Mouse (Mus musculus): ENCODE measurements around the gene 4930523C07Rik. TPM values are rescaled to one million over a fixed set of nuclear protein-coding genes. Genes with fewer than 3 reads are reported as not detected.
A peak's percentile ranks its signal among the peaks of the same experiment; 100 is the strongest.

Gene 4930523C07Rik
- polyA plus RNA-seq, 1 experiment from 2014 or later, result 22.5 TPM

DNA sequence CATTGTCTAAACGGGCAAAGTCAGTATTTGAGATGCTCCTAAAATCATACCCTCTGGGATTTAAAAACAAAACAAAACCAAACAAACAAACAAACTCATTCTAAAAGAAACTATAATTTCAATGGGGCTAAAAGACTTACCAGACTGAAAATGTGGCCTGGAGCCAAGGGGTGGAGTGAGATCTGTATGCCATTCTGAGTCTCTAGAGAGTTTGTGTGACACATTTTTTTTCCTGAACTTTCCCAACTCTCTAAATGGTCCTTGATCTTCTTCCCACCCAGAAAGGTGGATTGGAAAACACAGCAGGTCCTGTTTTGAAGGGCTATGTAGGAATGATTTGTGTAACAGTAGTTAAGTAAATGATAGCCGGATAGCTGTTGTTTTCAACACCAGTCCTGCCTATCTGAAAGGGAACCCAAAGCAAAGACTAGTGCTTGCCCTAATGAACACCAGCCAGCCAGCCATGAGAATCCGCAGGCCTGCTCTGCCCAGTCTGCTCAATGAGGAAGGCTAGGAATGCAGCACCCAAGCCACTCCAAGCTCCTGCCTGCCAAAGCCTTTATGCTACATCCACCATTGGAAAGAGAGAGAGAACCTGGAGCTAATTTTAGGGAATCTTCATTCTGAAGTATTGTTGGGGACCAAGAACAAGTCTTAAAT is 1.0 kb downstream of the 4930523C07Rik start:
- H3K4me1 ChIP-seq (ENCODE audit: insufficient read depth, low read length), result peaks cover 9% of the 10 kb centered on the region; the same call in 1 of the 2 replicates
- no peaks in the 10 kb centered on the region for H3K9me3 ChIP-seq (ENCODE audit: low read length)
- WGBS, result 46% methylated on average over 3 of the region's 3 CpGs
- no peak for ATAC-seq (ENCODE audit: low FRiP score, low TSS enrichment)
- H3K27ac ChIP-seq (ENCODE audit: low read length), result 0 out of 2 replicates have a peak overlapping the region, but pooled peaks have one; percentile 5
- H3K4me3 ChIP-seq (ENCODE audit: low read length), result peak overlapping the region; percentile 61
- peak overlapping the region; percentile 76 for H3K9ac ChIP-seq (replicated peaks; ENCODE audit: low read length)
- no peaks in the 10 kb centered on the region for H3K36me3 ChIP-seq (ENCODE audit: insufficient read depth, low read length)
- no peaks in the 10 kb centered on the region for H3K27me3 ChIP-seq (ENCODE audit: insufficient read depth, low read length)
- peak overlapping the region; percentile 78 for H3K4me2 ChIP-seq (replicated peaks; ENCODE audit: low read depth, low read length)

DNA sequence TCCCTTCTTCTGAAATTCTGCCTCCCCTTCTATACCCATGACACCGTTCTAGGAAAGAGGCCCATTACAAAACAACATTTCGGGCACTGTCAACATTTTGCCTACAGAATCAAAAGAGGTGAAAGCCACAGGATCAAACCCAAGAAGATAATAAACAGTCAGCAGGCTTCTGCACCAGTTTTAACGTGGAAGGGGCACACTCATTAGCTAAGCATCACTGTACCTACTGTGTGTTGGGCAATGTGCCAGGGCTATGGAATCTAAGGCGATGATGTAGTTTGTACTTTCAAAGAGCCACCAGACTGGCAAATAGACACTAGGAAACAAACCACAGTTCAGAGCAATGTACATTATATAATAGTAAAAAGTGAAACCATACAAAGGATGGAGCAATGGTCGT is 1.8 kb downstream of the 4930523C07Rik start:
- H3K4me3 ChIP-seq (ENCODE audit: low read length), result peak overlapping the region; percentile 5; the same call in 1 of the 2 replicates
- H3K27ac ChIP-seq (ENCODE audit: low read length), result no peak overlapping the region
- peaks cover 9% of the 10 kb centered on the region; the same call in 1 of the 2 replicates for H3K4me1 ChIP-seq (ENCODE audit: insufficient read depth, low read length)
- no peaks in the 10 kb centered on the region for H3K27me3 ChIP-seq (ENCODE audit: insufficient read depth, low read length)
- ATAC-seq (ENCODE audit: low FRiP score, low TSS enrichment), result no peak
- H3K9me3 ChIP-seq (ENCODE audit: low read length), result no peaks in the 10 kb centered on the region
- WGBS, result 84% methylated on average over 5 of the region's 5 CpGs
- no peak overlapping the region for H3K9ac ChIP-seq (replicated peaks; ENCODE audit: low read length)
- no peaks in the 10 kb centered on the region for H3K36me3 ChIP-seq (ENCODE audit: insufficient read depth, low read length)
- peak overlapping the region; percentile 78 for H3K4me2 ChIP-seq (replicated peaks; ENCODE audit: low read depth, low read length)

DNA sequence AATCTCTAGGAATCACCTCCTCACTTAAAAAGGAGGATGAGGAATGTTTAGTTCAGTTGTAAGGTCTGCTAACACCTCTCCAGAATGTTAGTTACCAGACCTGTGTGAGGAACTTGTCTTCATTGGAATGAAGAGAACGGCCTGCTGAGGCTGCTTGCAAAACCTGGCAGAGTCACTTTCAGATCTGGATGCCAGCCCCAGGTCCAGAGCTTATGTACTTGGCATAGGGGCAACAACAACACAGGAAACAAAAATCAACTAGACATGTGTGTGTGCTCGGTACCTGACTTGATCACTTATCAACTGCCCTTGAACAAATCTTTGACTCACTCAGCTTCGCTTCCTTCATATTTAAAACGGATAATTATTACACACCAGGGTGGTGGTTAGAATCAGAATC is 2.6 kb downstream of the 4930523C07Rik start:
- Histone ChIP-seq H3K9ac (replicated peaks; ENCODE audit: low read length) (no peak overlapping the region), H3K27me3 (ENCODE audit: insufficient read depth, low read length) (no peaks in the 10 kb centered on the region), H3K4me1 (ENCODE audit: insufficient read depth, low read length) (peaks cover 9% of the 10 kb centered on the region; the same call in 1 of the 2 replicates), H3K36me3 (ENCODE audit: insufficient read depth, low read length) (no peaks in the 10 kb centered on the region), H3K27ac (ENCODE audit: low read length) (no peak overlapping the region), H3K4me2 (replicated peaks; ENCODE audit: low read depth, low read length) (peak overlapping the region; percentile 78), H3K4me3 (ENCODE audit: low read length) (0 out of 2 replicates have a peak overlapping the region, but pooled peaks have one; percentile 5), H3K9me3 (ENCODE audit: low read length) (no peaks in the 10 kb centered on the region)
- no peak for ATAC-seq (ENCODE audit: low FRiP score, low TSS enrichment)
- WGBS, result 85% methylated on average over 4 of the region's 4 CpGs

DNA sequence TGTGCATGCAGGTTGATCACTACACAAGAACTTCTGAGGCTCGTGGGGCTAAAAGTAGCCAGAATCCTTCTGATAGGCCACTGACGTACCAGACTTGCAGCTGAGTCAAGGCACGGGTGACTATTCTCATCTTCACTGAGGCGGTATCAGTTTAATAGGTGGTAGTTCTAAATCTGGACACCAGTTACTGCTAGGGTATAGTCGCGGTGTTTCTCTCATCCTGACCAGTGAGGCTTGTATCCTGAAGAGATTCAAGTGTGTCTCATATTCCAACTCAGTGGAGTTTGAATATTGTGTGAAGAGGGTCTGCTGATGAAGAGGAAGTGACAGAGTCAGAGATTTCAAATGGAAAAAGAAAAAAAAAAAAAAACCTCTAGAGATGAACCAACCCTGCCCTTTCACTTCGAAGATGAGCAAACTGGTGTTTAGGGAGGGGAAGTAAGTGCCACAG is 3.3 kb downstream of the 4930523C07Rik start:
- H3K36me3 ChIP-seq (ENCODE audit: insufficient read depth, low read length), result no peaks in the 10 kb centered on the region

GRCm38 (mm10) chr1:160049131-160049880 is 5.1 kb downstream of the 4930523C07Rik start:
- no peaks in the 10 kb centered on the region for H3K36me3 ChIP-seq (ENCODE audit: insufficient read depth, low read length)
- H3K9me3 ChIP-seq (ENCODE audit: low read length), result no peaks in the 10 kb centered on the region
- no peak overlapping the region for H3K9ac ChIP-seq (replicated peaks; ENCODE audit: low read length)
- H3K4me2 ChIP-seq (replicated peaks; ENCODE audit: low read depth, low read length), result no peak overlapping the region
- peaks cover 8% of the 10 kb centered on the region for H3K4me1 ChIP-seq (ENCODE audit: insufficient read depth, low read length)
- no peak for ATAC-seq (ENCODE audit: low FRiP score, low TSS enrichment)
- no peak overlapping the region for H3K4me3 ChIP-seq (ENCODE audit: low read length)
- H3K27ac ChIP-seq (ENCODE audit: low read length), result no peak overlapping the region
- no peaks in the 10 kb centered on the region for H3K27me3 ChIP-seq (ENCODE audit: insufficient read depth, low read length)
- WGBS, result 82% methylated on average over 5 of the region's 5 CpGs

More for the DNA sequence above, 3.3 kb downstream of the 4930523C07Rik start:
- Histone ChIP-seq H3K9me3 (ENCODE audit: low read length) (no peaks in the 10 kb centered on the region), H3K27ac (ENCODE audit: low read length) (no peak overlapping the region), H3K9ac (replicated peaks; ENCODE audit: low read length) (no peak overlapping the region), H3K4me1 (ENCODE audit: insufficient read depth, low read length) (peaks cover 9% of the 10 kb centered on the region; the same call in 1 of the 2 replicates), H3K27me3 (ENCODE audit: insufficient read depth, low read length) (no peaks in the 10 kb centered on the region), H3K4me2 (replicated peaks; ENCODE audit: low read depth, low read length) (no peak overlapping the region), H3K4me3 (ENCODE audit: low read length) (no peak overlapping the region)
- no peak for ATAC-seq (ENCODE audit: low FRiP score, low TSS enrichment)
- 81% methylated on average over 7 of the region's 7 CpGs for WGBS

DNA sequence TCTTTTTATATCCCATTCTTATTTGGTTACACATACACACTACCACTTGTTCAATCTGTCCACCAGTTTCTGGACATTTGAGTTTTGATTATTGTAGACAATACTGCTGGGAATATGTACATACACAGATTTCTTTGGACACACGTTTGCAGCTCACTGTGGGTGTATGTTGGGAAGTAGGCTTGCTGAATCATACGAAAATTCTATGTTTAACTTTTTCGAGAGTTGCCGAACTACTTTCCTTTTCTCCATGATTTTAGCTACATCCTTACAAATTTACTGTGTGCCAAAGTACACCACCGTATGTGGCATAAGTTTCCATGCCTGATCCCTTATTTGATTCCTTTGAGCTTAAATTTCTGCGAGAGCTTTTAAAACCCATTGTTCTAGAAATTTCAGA is 6.7 kb downstream of the 4930523C07Rik start:
- no peaks in the 10 kb centered on the region for H3K36me3 ChIP-seq (ENCODE audit: insufficient read depth, low read length)
- no peak for ATAC-seq (ENCODE audit: low FRiP score, low TSS enrichment)
- H3K4me3 ChIP-seq (ENCODE audit: low read length), result no peak overlapping the region
- peaks cover 8% of the 10 kb centered on the region for H3K4me1 ChIP-seq (ENCODE audit: insufficient read depth, low read length)
- H3K9ac ChIP-seq (replicated peaks; ENCODE audit: low read length), result no peak overlapping the region
- no peak overlapping the region for H3K27ac ChIP-seq (ENCODE audit: low read length)
- no peaks in the 10 kb centered on the region for H3K27me3 ChIP-seq (ENCODE audit: insufficient read depth, low read length)
- H3K4me2 ChIP-seq (replicated peaks; ENCODE audit: low read depth, low read length), result no peak overlapping the region
- WGBS, result 92% methylated on average over 6 of the region's 6 CpGs
- H3K9me3 ChIP-seq (ENCODE audit: low read length), result no peaks in the 10 kb centered on the region

DNA sequence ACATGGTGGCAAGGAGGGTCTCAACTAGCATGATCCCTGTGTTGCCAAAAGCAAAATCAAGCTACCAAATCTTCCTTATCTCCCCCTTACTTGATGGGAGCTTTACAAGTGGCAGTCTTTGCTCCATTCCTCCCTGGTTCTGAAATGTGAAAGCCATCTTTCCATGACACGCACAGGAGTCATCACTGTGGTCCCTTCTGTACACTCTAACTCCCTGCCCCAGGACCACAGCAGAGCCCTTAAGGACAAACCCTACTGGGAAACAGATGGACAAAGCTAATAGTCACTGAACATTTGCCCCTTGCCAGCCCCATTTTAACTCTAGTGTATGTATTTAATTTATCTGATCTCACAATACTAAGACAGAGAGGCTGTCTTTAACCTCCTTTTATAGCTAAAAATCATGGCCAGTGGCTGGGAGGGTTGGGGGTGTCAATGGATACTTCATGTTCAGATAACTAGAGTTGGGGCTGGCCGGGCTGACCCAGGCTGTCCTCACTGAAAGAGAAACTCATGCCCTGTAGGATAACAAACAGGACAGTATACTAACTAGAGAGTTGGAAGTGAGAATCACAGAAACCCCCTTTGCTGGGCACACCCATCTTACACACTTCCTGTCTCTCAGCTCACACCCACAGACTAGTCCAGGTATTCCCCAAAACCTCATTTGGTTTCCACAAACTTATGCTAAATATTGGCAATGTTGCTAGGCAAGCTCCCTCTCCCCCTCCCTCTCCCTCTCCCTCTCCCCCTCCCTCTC is 8.6 kb downstream of the 4930523C07Rik start:
- Histone ChIP-seq H3K27ac (ENCODE audit: low read length) (no peak overlapping the region), H3K27me3 (ENCODE audit: insufficient read depth, low read length) (no peaks in the 10 kb centered on the region), H3K4me3 (ENCODE audit: low read length) (no peak overlapping the region), H3K4me2 (replicated peaks; ENCODE audit: low read depth, low read length) (no peak overlapping the region), H3K4me1 (ENCODE audit: insufficient read depth, low read length) (peaks cover 8% of the 10 kb centered on the region), H3K9me3 (ENCODE audit: low read length) (no peaks in the 10 kb centered on the region), H3K9ac (replicated peaks; ENCODE audit: low read length) (no peak overlapping the region), H3K36me3 (ENCODE audit: insufficient read depth, low read length) (no peaks in the 10 kb centered on the region)
- no peak for ATAC-seq (ENCODE audit: low FRiP score, low TSS enrichment)
- 89% methylated on average over 2 of the region's 2 CpGs for WGBS

DNA sequence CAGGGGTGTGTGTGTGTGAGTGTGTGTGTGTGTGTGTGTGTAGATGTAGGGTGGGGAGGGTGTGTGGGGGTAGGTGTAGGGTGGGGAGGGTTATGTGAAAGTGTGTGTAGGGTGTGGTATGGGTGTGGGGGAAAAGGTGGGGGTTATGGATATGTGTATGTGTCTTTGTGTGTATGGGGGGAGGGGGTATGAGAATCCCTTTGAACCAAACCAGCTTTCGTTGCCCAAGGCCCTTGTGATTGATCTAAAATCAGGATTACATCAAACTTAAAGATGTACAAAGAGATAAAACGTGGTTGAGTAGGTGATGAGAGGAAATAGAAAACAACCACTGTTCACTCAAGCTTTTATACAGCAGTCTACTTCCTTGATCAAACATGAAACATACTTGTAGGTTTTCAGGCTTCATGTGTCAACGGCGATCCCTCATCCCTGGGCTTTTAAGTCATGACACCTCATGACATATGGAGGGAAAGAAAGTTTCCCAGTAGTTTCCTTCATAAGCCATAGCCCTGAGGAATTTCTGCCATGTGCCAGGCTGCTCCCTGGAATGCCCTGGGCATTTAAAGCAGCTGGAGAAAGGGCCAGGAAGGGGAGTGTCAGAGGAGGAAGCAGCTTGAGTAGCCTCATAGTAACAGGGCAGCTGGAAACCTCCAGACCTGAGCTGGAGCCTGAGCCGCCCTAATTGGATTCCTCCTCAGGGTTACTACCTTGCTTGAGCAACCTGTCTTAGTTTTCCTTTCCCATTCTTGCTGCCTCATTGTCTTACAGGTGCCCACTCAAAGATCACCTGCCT is 9.5 kb downstream of the 4930523C07Rik start:
- Histone ChIP-seq H3K4me2 (replicated peaks; ENCODE audit: low read depth, low read length) (no peak overlapping the region), H3K9me3 (ENCODE audit: low read length) (no peaks in the 10 kb centered on the region), H3K4me3 (ENCODE audit: low read length) (no peak overlapping the region), H3K4me1 (ENCODE audit: insufficient read depth, low read length) (peaks cover 8% of the 10 kb centered on the region), H3K9ac (replicated peaks; ENCODE audit: low read length) (no peak overlapping the region), H3K27me3 (ENCODE audit: insufficient read depth, low read length) (no peaks in the 10 kb centered on the region), H3K36me3 (ENCODE audit: insufficient read depth, low read length) (no peaks in the 10 kb centered on the region), H3K27ac (ENCODE audit: low read length) (peak overlapping the region; percentile 0; the same call in 1 of the 2 replicates)
- no peak for ATAC-seq (ENCODE audit: low FRiP score, low TSS enrichment)
- 71% methylated on average over 5 of the region's 5 CpGs for WGBS

Measured in kidney, embryonic 16.5 days (tissue).